Mouse (Mus musculus): ENCODE measurements around the gene Arhgef1. TPM values are rescaled to one million over a fixed set of nuclear protein-coding genes. Genes with fewer than 3 reads are reported as not detected.

Arhgef1 gene
- total RNA-seq (2021) = 10 to 100 TPM; 47.8 to 51.8 TPM

GRCm38 (mm10) chr7:24902630-24903443, at the start of gene Arhgef1:
TSS of gene Arhgef1 (plus strand) at chr7:24902912.
- intact Hi-C loops (cut with DNase I) = no loop called here
- peak; percentile 61 for DNase-seq (ENCODE audit: low spot score)

- intact Hi-C loops (cut with DNase I) = no loop called here
Measured at GRCm38 (mm10) chr7:24853233-24853563, 49.5 kb upstream of the Arhgef1 start.

GRCm38 (mm10) chr7:24853695-24854094, 49.0 kb upstream of the Arhgef1 start:
- no peak for DNase-seq (ENCODE audit: low spot score)
- intact Hi-C loops (cut with DNase I) = no loop called here

More at GRCm38 (mm10) chr7:24853233-24853563, 49.5 kb upstream of the Arhgef1 start:
- DNase-seq (ENCODE audit: low spot score) = no peak

GRCm38 (mm10) chr7:24856460-24857120, 46.1 kb upstream of the Arhgef1 start:
- intact Hi-C loops (cut with DNase I) = no loop called here
- DNase-seq (ENCODE audit: low spot score) = no peak

- intact Hi-C loops (cut with DNase I) = no loop called here
Measured at GRCm38 (mm10) chr7:24859234-24859633, 43.5 kb upstream of the Arhgef1 start.

GRCm38 (mm10) chr7:24861913-24862312, 40.8 kb upstream of the Arhgef1 start, which contains the start of gene Gm9844:
TSS of gene Gm9844 (plus strand) at chr7:24862213.
- intact Hi-C loops (cut with DNase I) = no loop called here
- DNase-seq (ENCODE audit: low spot score) = no peak

More at GRCm38 (mm10) chr7:24859234-24859633, 43.5 kb upstream of the Arhgef1 start:
- no peak for DNase-seq (ENCODE audit: low spot score)

GRCm38 (mm10) chr7:24862853-24863252, 39.9 kb upstream of the Arhgef1 start:
- intact Hi-C loops (cut with DNase I) = no loop called here
- no peak for DNase-seq (ENCODE audit: low spot score)

GRCm38 (mm10) chr7:24864156-24864555, 38.6 kb upstream of the Arhgef1 start:
- intact Hi-C loops (cut with DNase I) = no loop called here
- no peak for DNase-seq (ENCODE audit: low spot score)

GRCm38 (mm10) chr7:24869080-24869479, 33.6 kb upstream of the Arhgef1 start:
- no peak for DNase-seq (ENCODE audit: low spot score)
- intact Hi-C loops (cut with DNase I) = no loop called here

- intact Hi-C loops (cut with DNase I) = no loop called here
- no peak for DNase-seq (ENCODE audit: low spot score)
Measured at GRCm38 (mm10) chr7:24869532-24870165, 33.1 kb upstream of the Arhgef1 start, which contains the start of the genes Lypd4 and Dmrtc2. TSS of gene Lypd4 (minus strand) at chr7:24869941. TSS of gene Dmrtc2 (plus strand) at chr7:24870057.

GRCm38 (mm10) chr7:24877588-24877987, 25.1 kb upstream of the Arhgef1 start:
- intact Hi-C loops (cut with DNase I) = no loop called here
- no peak for DNase-seq (ENCODE audit: low spot score)

- intact Hi-C loops (cut with DNase I) = loop anchor here (10.0 kb wide), 2 partner anchors 195 to 325 kb away; partner anchors contain the start of genes Grik5 and Zfp574
- DNase-seq (ENCODE audit: low spot score) = no peak
Measured at GRCm38 (mm10) chr7:24879620-24880019, 23.1 kb upstream of the Arhgef1 start.

GRCm38 (mm10) chr7:24882416-24883199, 20.1 kb upstream of the Arhgef1 start:
- DNase-seq (ENCODE audit: low spot score) = no peak
- intact Hi-C loops (cut with DNase I) = loop anchor here (10.0 kb wide), 2 partner anchors 192 to 322 kb away; partner anchors contain the start of genes Grik5 and Zfp574

GRCm38 (mm10) chr7:24883896-24884692, 18.6 kb upstream of the Arhgef1 start, which contains the start of gene Rps19:
TSS of gene Rps19 (plus strand) at chr7:24884371.
- intact Hi-C loops (cut with DNase I) = loop anchor here (10.0 kb wide), 2 partner anchors 191 to 321 kb away; partner anchors contain the start of genes Grik5 and Zfp574

GRCm38 (mm10) chr7:24884693-24885291, 17.9 kb upstream of the Arhgef1 start:
- no peak for DNase-seq (ENCODE audit: low spot score)
- intact Hi-C loops (cut with DNase I) = loop anchor here (1.0 to 10.0 kb wide), 3 partner anchors 20 to 320 kb away; partner anchors contain the start of genes Grik5 and Zfp574

More at GRCm38 (mm10) chr7:24883896-24884692, 18.6 kb upstream of the Arhgef1 start, which contains the start of gene Rps19:
- peak; percentile 98 for DNase-seq (ENCODE audit: low spot score)

- no peak for DNase-seq (ENCODE audit: low spot score)
- intact Hi-C loops (cut with DNase I) = loop anchor here (1.0 to 10.0 kb wide), 3 partner anchors 19 to 319 kb away; partner anchors contain the start of genes Grik5 and Zfp574
Measured at GRCm38 (mm10) chr7:24885468-24886307, 17.0 kb upstream of the Arhgef1 start.

GRCm38 (mm10) chr7:24886308-24886633, 16.4 kb upstream of the Arhgef1 start:
- DNase-seq (ENCODE audit: low spot score) = no peak
- intact Hi-C loops (cut with DNase I) = loop anchor here (10.0 kb wide), 2 partner anchors 189 to 319 kb away; partner anchors contain the start of genes Grik5 and Zfp574
